Mouse (Mus musculus) right cerebral cortex, postnatal 25 days (tissue): Measurements from ENCODE around the gene Ccr1.

Experiments used
- DNase-seq: peaks from one replicate; pipeline ENCODE4 v3.0.0; 2022

Gene Ccr1

GRCm38 (mm10) chr9:123925101-123925946 is 43.2 kb downstream of the Ccr1 start:
- peak; percentile 94 for DNase-seq

GRCm38 (mm10) chr9:123924589-123925066 is 43.9 kb downstream of the Ccr1 start:
- DNase-seq, result peak; percentile 95

GRCm38 (mm10) chr9:123924035-123924434 is 44.5 kb downstream of the Ccr1 start:
- DNase-seq, result peak; percentile 74

- DNase-seq, result peak; percentile 40
Measured at GRCm38 (mm10) chr9:123923146-123923991, 45.1 kb downstream of the Ccr1 start.
